Mouse (Mus musculus): Measurements from ENCODE around the gene Nufip2. TPM values are rescaled to one million over a fixed set of nuclear protein-coding genes. Genes with fewer than 3 reads are reported as not detected.
A peak's percentile ranks its signal among the peaks of the same experiment; 100 is the strongest.

The Nufip2 gene
- polyA plus RNA-seq, 1 experiment, result 21.5 TPM

GRCm38 (mm10) chr11:77763673-77764340 is 77.9 kb downstream of the Nufip2 start:
- peak; percentile 60 to 65 for DNase-seq
- Histone ChIP-seq H3K27ac (ENCODE audit: insufficient read depth, low read length) (peak overlapping the region; percentile 87), H3K27me3 (ENCODE audit: control insufficient read depth, insufficient read depth, low read length) (no peaks in the 10 kb centered on the region), H3K4me3 (replicated peaks; ENCODE audit: insufficient read depth, low read depth, low read length) (peak overlapping the region; percentile 91), H3K4me1 (ENCODE audit: control insufficient read depth, insufficient read depth, low read length) (peaks cover 17% of the 10 kb centered on the region)
- WGBS, result 4% methylated on average over 26 of the region's 26 CpGs
- TF ChIP-seq CTCF (IDR thresholded peaks at IDR 0.05; ENCODE audit: borderline replicate concordance, insufficient read depth, low read depth, low read length), result no peak
- TF ChIP-seq POLR2A (IDR thresholded peaks at IDR 0.05; ENCODE audit: borderline replicate concordance, insufficient read depth, low read length), result no peak

- H3K27ac ChIP-seq (ENCODE audit: insufficient read depth, low read length), result no peak overlapping the region
Observed at GRCm38 (mm10) chr11:77764694-77765458, 78.9 kb downstream of the Nufip2 start.

DNA sequence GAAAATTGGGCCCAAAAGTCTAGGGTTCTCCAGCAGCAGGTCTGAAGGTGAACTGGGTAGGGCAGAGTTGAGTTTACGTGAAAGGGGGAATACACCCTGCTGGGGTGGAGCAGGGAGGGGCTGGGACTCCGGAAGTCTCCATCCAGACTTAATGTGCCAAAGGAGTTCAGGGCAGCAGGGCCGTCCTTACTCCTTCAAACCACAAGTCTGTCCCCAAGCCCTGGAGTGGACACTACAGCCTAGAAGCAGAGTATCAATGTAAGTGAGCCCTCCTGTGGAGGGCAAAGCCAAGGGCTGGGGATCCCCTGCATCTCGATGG is 79.5 kb downstream of the Nufip2 start:
- Histone ChIP-seq H3K27me3 (ENCODE audit: control insufficient read depth, insufficient read depth, low read length) (no peaks in the 10 kb centered on the region), H3K4me1 (ENCODE audit: control insufficient read depth, insufficient read depth, low read length) (peaks cover 17% of the 10 kb centered on the region), H3K4me3 (replicated peaks; ENCODE audit: insufficient read depth, low read depth, low read length) (no peak overlapping the region), H3K27ac (ENCODE audit: insufficient read depth, low read length) (no peak overlapping the region)
- TF ChIP-seq CTCF (IDR thresholded peaks at IDR 0.05; ENCODE audit: borderline replicate concordance, insufficient read depth, low read depth, low read length) (no peak), POLR2A (IDR thresholded peaks at IDR 0.05; ENCODE audit: borderline replicate concordance, insufficient read depth, low read length) (no peak)
- WGBS, result 44% methylated on average over 4 of the region's 4 CpGs
- no peak for DNase-seq

More at GRCm38 (mm10) chr11:77764694-77765458, 78.9 kb downstream of the Nufip2 start:
- 31% methylated on average over 9 of the region's 9 CpGs for WGBS
- peak; percentile 34 to 46 for DNase-seq
- Histone ChIP-seq H3K27me3 (ENCODE audit: control insufficient read depth, insufficient read depth, low read length) (no peaks in the 10 kb centered on the region), H3K4me3 (replicated peaks; ENCODE audit: insufficient read depth, low read depth, low read length) (peak overlapping the region; percentile 91), H3K4me1 (ENCODE audit: control insufficient read depth, insufficient read depth, low read length) (peaks cover 17% of the 10 kb centered on the region)
- no peak for TF ChIP-seq CTCF (IDR thresholded peaks at IDR 0.05; ENCODE audit: borderline replicate concordance, insufficient read depth, low read depth, low read length)
- no peak for TF ChIP-seq POLR2A (IDR thresholded peaks at IDR 0.05; ENCODE audit: borderline replicate concordance, insufficient read depth, low read length)

GRCm38 (mm10) chr11:77766351-77767001 is 80.5 kb downstream of the Nufip2 start:
- TF ChIP-seq CTCF (IDR thresholded peaks at IDR 0.05; ENCODE audit: borderline replicate concordance, insufficient read depth, low read depth, low read length) (peak; percentile 42; the same call in 1 of the 2 replicates), POLR2A (IDR thresholded peaks at IDR 0.05; ENCODE audit: borderline replicate concordance, insufficient read depth, low read length) (no peak)
- Histone ChIP-seq H3K4me3 (replicated peaks; ENCODE audit: insufficient read depth, low read depth, low read length) (peak overlapping the region; percentile 8), H3K4me1 (ENCODE audit: control insufficient read depth, insufficient read depth, low read length) (peaks cover 17% of the 10 kb centered on the region), H3K27me3 (ENCODE audit: control insufficient read depth, insufficient read depth, low read length) (no peaks in the 10 kb centered on the region), H3K27ac (ENCODE audit: insufficient read depth, low read length) (no peak overlapping the region; the same call in 1 of the 2 replicates)
- 21% methylated on average over 35 of the region's 35 CpGs for WGBS
- DNase-seq, result peak; percentile 43 to 57

DNA sequence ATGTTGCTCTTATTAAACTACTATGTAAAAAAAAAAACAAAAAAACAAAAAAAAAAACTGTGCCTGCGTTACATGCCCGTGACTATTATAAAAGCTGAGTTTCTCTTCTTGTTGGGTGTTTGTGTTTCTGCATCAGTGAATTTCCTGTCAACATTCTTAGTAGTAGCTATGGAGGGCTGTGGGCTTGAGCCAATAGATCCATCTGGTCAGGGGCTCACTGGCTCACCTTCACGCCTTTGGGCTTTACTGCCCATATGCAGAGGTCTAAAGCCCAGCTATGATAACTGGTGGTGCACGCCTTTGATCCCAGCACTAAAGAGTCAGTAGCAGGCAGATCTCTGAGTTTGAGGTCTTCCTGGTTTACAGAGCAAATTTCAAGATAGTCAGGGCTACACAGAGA is 83.5 kb downstream of the Nufip2 start:
- Histone ChIP-seq H3K27me3 (ENCODE audit: control insufficient read depth, insufficient read depth, low read length) (no peaks in the 10 kb centered on the region), H3K27ac (ENCODE audit: insufficient read depth, low read length) (no peak overlapping the region), H3K4me3 (replicated peaks; ENCODE audit: insufficient read depth, low read depth, low read length) (no peak overlapping the region), H3K4me1 (ENCODE audit: control insufficient read depth, insufficient read depth, low read length) (peaks cover 16% of the 10 kb centered on the region)
- no peak for TF ChIP-seq POLR2A (IDR thresholded peaks at IDR 0.05; ENCODE audit: borderline replicate concordance, insufficient read depth, low read length)
- no peak for TF ChIP-seq CTCF (IDR thresholded peaks at IDR 0.05; ENCODE audit: borderline replicate concordance, insufficient read depth, low read depth, low read length)
- WGBS, result 44% methylated on average over 4 of the region's 4 CpGs
- DNase-seq, result no peak

- WGBS, result 84% methylated on average over 8 of the region's 8 CpGs
- DNase-seq, result no peak
- Histone ChIP-seq H3K27me3 (ENCODE audit: control insufficient read depth, insufficient read depth, low read length) (no peaks in the 10 kb centered on the region), H3K27ac (ENCODE audit: insufficient read depth, low read length) (no peak overlapping the region), H3K4me3 (replicated peaks; ENCODE audit: insufficient read depth, low read depth, low read length) (no peak overlapping the region), H3K4me1 (ENCODE audit: control insufficient read depth, insufficient read depth, low read length) (peaks cover 13% of the 10 kb centered on the region)
- TF ChIP-seq POLR2A (IDR thresholded peaks at IDR 0.05; ENCODE audit: borderline replicate concordance, insufficient read depth, low read length) (no peak), CTCF (IDR thresholded peaks at IDR 0.05; ENCODE audit: borderline replicate concordance, insufficient read depth, low read depth, low read length) (no peak)
Observed at GRCm38 (mm10) chr11:77770346-77770745, 84.4 kb downstream of the Nufip2 start.

- Histone ChIP-seq H3K27me3 (ENCODE audit: control insufficient read depth, insufficient read depth, low read length) (no peaks in the 10 kb centered on the region), H3K27ac (ENCODE audit: insufficient read depth, low read length) (no peak overlapping the region), H3K4me3 (replicated peaks; ENCODE audit: insufficient read depth, low read depth, low read length) (no peak overlapping the region), H3K4me1 (ENCODE audit: control insufficient read depth, insufficient read depth, low read length) (peaks cover 5% of the 10 kb centered on the region)
- WGBS, result 68% methylated on average over 8 of the region's 8 CpGs
- peak in 1 of 2 experiments; percentile 41 for DNase-seq
- TF ChIP-seq POLR2A (IDR thresholded peaks at IDR 0.05; ENCODE audit: borderline replicate concordance, insufficient read depth, low read length) (no peak), CTCF (IDR thresholded peaks at IDR 0.05; ENCODE audit: borderline replicate concordance, insufficient read depth, low read depth, low read length) (no peak)
Observed at GRCm38 (mm10) chr11:77771879-77772713, 86.1 kb downstream of the Nufip2 start.
